30 mouse cellular contexts compared by ENCODE assay signal in genomic region chr6:75145976-75146375, GRCm38 (mm10).
"Had no signal": no experiment of that assay in that cellular context is flagged by ENCODE, and none has a peak within 500 bp of the region (broad histone marks: within the 10 kb centered on the region; RNA-seq: fewer than 3 reads in every experiment).

No protein-coding gene starts in this region.

- H3K4me1 ChIP-seq: heart, embryonic 12.5 days; heart, embryonic 13.5 days; heart, embryonic 15.5 days; hindbrain, embryonic 10.5 days; hindbrain, embryonic 12.5 days; hindbrain, embryonic 13.5 days; hindbrain, embryonic 15.5 days; intestine, embryonic 15.5 days; kidney, embryonic 15.5 days had no signal

- H3K9me3 ChIP-seq: heart, embryonic 12.5 days; heart, embryonic 13.5 days; heart, embryonic 15.5 days; hindbrain, embryonic 10.5 days; hindbrain, embryonic 12.5 days; hindbrain, embryonic 13.5 days; hindbrain, embryonic 15.5 days; intestine, embryonic 15.5 days; kidney, embryonic 15.5 days had no signal

- H3K9ac ChIP-seq: heart, embryonic 12.5 days; heart, embryonic 13.5 days; heart, embryonic 15.5 days; hindbrain, embryonic 12.5 days; hindbrain, embryonic 13.5 days; hindbrain, embryonic 14.5 days; hindbrain, embryonic 15.5 days; intestine, embryonic 15.5 days; kidney, embryonic 15.5 days had no signal

- H3K4me3 ChIP-seq: heart, embryonic 12.5 days; heart, embryonic 13.5 days; heart, embryonic 15.5 days; hindbrain, embryonic 10.5 days; hindbrain, embryonic 12.5 days; hindbrain, embryonic 13.5 days; hindbrain, embryonic 15.5 days; intestine, embryonic 15.5 days; kidney, embryonic 15.5 days; layer of hippocampus, adult 2 months; left cerebral cortex, adult 2 months had no signal

- H3K27ac ChIP-seq: heart, embryonic 13.5 days; heart, embryonic 15.5 days; hindbrain, embryonic 10.5 days; hindbrain, embryonic 12.5 days; hindbrain, embryonic 13.5 days; hindbrain, embryonic 14.5 days; hindbrain, embryonic 15.5 days; hindbrain, postnatal 0 days; intestine, embryonic 15.5 days; kidney, embryonic 15.5 days; kidney, postnatal 0 days; layer of hippocampus, adult 2 months; left cerebral cortex, adult 2 months had no signal

- H3K36me3 ChIP-seq: heart, embryonic 12.5 days; heart, embryonic 13.5 days; heart, embryonic 15.5 days; hindbrain, embryonic 10.5 days; hindbrain, embryonic 12.5 days; hindbrain, embryonic 13.5 days; hindbrain, embryonic 15.5 days; intestine, embryonic 15.5 days; kidney, embryonic 15.5 days had no signal

- DNase-seq: heart, postnatal 10 days; heart, postnatal 14 days; heart, postnatal 36 days; heart, postnatal 4 days; kidney, adult 11 months; kidney, adult 18-20 months; kidney, adult 2 months; kidney, adult 8-10 months; kidney, adult 9 months; kidney, postnatal 10 days; kidney, postnatal 14 days; kidney, postnatal 25 days; kidney, postnatal 36 days; kidney, postnatal 4 days; layer of hippocampus, adult 9-11 months; layer of hippocampus, postnatal 36 days had no signal
